ENCODE assay signal across 8 mouse cellular contexts in the genomic region with DNA sequence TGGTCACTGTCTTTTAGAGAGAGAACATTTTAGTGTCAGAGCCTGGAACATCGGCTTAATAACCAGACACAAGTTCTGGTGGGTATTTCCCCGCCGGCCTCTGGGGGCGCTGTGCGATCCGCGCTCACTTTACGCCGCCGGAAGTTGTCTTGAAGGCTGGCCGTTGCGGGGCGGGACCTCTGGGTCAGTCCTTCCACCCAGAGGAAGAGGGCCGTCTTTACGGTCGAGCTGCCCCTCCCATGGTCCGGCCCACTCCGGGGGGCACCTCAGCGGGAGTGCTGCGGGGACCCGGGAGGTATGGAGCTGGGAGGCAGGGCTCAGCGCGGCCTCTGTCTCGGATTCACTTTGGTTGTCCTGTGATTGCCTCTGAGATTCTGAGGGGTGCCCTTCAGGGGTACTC. TPM values are rescaled to one million over a fixed set of nuclear protein-coding genes. Genes with fewer than 3 reads are reported as not detected.
DNase-seq lines count a peak whose midpoint lies in the region; ATAC-seq and TF ChIP-seq lines count a peak whose summit lies in the region.

No protein-coding gene starts in this region.

- H3K36me3 ChIP-seq in G1E (replicated peaks) = peaks cover 47% of the 10 kb centered on the region
- peaks cover 9% of the 10 kb centered on the region for H3K36me3 ChIP-seq in forebrain, embryonic 16.5 days (ENCODE audit: control insufficient read depth, insufficient read depth)
- peaks cover 10% of the 10 kb centered on the region for H3K36me3 ChIP-seq in lung, embryonic 16.5 days (ENCODE audit: control insufficient read depth, insufficient read depth, low read length)

- peak overlapping the region; percentile 84 for H3K4me3 ChIP-seq in G1E (ENCODE audit: low read depth, low read length)
- peak overlapping the region; percentile 84 for H3K4me3 ChIP-seq in forebrain, embryonic 16.5 days (replicated peaks; ENCODE audit: low read length)
- H3K4me3 ChIP-seq in lung, embryonic 16.5 days (ENCODE audit: low read length) = peak overlapping the region; percentile 90

- H3K4me1 ChIP-seq in G1E (ENCODE audit: insufficient read depth, low read depth, low read length) = peaks cover 68% of the 10 kb centered on the region
- peaks cover 28% of the 10 kb centered on the region for H3K4me1 ChIP-seq in forebrain, embryonic 16.5 days (replicated peaks; ENCODE audit: control insufficient read depth, insufficient read depth, low read length)
- H3K4me1 ChIP-seq in lung, embryonic 16.5 days (replicated peaks; ENCODE audit: control insufficient read depth, insufficient read depth, low read length) = peaks cover 20% of the 10 kb centered on the region

- peak overlapping the region; percentile 66 for H3K27ac ChIP-seq in forebrain, embryonic 16.5 days (ENCODE audit: low read length)
- peak overlapping the region; percentile 77 for H3K27ac ChIP-seq in lung, embryonic 16.5 days (ENCODE audit: low read length)

- 0% methylated on average over 24 of the region's 24 CpGs for WGBS in forebrain, embryonic 16.5 days
- under 1% methylated on average over 24 of the region's 24 CpGs for WGBS in lung, embryonic 16.5 days

- 0 out of 2 replicates have a peak, but pooled peaks cover 3% of the 10 kb centered on the region for H3K9me3 ChIP-seq in G1E (replicated peaks)
- H3K9me3 ChIP-seq in forebrain, embryonic 16.5 days (ENCODE audit: control insufficient read depth, low read length) = no peaks in the 10 kb centered on the region
- H3K9me3 ChIP-seq in lung, embryonic 16.5 days (ENCODE audit: control insufficient read depth, low read length) = no peaks in the 10 kb centered on the region

- peak; percentile 84 for DNase-seq in G1E (ENCODE audit: low spot score)
- peak; percentile 95 to 97 for DNase-seq in cerebellum, adult 18-20 months
- DNase-seq in heart, postnatal 4 days = peak; percentile 96
- DNase-seq in layer of hippocampus, adult 9-10 months (ENCODE audit: low spot score) = peak; percentile 92
- peak; percentile 83 for DNase-seq in ovary, postnatal 10 days (ENCODE audit: low spot score)
- DNase-seq in thymus, postnatal 10 days (ENCODE audit: low spot score in 2 of 2) = peak; percentile 87 to 92

- no peaks in the 10 kb centered on the region for H3K27me3 ChIP-seq in G1E (ENCODE audit: insufficient read depth, low read length)
- no peaks in the 10 kb centered on the region for H3K27me3 ChIP-seq in forebrain, embryonic 16.5 days (replicated peaks; ENCODE audit: control insufficient read depth, insufficient read depth, low read length)
- no peaks in the 10 kb centered on the region for H3K27me3 ChIP-seq in lung, embryonic 16.5 days (ENCODE audit: control insufficient read depth, insufficient read depth, low read depth, low read length)

- H3K4me2 ChIP-seq in forebrain, embryonic 16.5 days (ENCODE audit: low read length) = peak overlapping the region; percentile 52
- H3K4me2 ChIP-seq in lung, embryonic 16.5 days (ENCODE audit: low read depth, low read length) = peak overlapping the region; percentile 79

- H3K9ac ChIP-seq in forebrain, embryonic 16.5 days (replicated peaks; ENCODE audit: low read depth, low read length) = peak overlapping the region; percentile 75
- H3K9ac ChIP-seq in lung, embryonic 16.5 days (ENCODE audit: low read length) = peak overlapping the region; percentile 92

- peak; percentile 76 for TF ChIP-seq CTCF in G1E (IDR thresholded peaks at IDR 0.05; ENCODE audit: low read depth, low read length)

- peak; percentile 62 for ATAC-seq in G1E (ENCODE audit: extremely low read depth, insufficient number of reproducible peaks, low FRiP score, poor library complexity, severe bottlenecking)
- ATAC-seq in forebrain, embryonic 16.5 days = peak; percentile 36
- ATAC-seq in lung, embryonic 16.5 days (ENCODE audit: low read depth) = peak; percentile 87

RNA-seq across cellular contexts. Expression of a gene that starts 2.7 kb away (rescaled TPM):
- total RNA-seq in G1E (2014; fragmentation: Nextera tagmentation) (234 and 254 TPM in 2 replicates), G1E (2017) (142 and 151 TPM in 2 replicates)
- 98.8 and 140 TPM in 2 replicates for polyA plus RNA-seq in G1E (2012)
- 296 and 326 TPM in 2 replicates for polyA plus RNA-seq in forebrain, embryonic 16.5 days (2015; fragmentation: Nextera tagmentation; extraction: Ambion mirVana)
- total RNA-seq in heart, postnatal 4 days (2021) = 100 to 1,000 TPM; 223 to 232 TPM
- polyA plus RNA-seq in lung, embryonic 16.5 days (2015; fragmentation: Nextera tagmentation; extraction: Ambion mirVana) = 212 and 230 TPM in 2 replicates

RNA-seq across cellular contexts. Expression of a gene that starts 3.7 kb away (rescaled TPM):
- 47.6 and 54.9 TPM in 2 replicates for total RNA-seq in G1E (2014; fragmentation: Nextera tagmentation)
- 18.4 and 22.7 TPM in 2 replicates for total RNA-seq in G1E (2017)
- polyA plus RNA-seq in G1E (2012) = 36.1 and 40.4 TPM in 2 replicates
- 85.6 and 96.1 TPM in 2 replicates for polyA plus RNA-seq in forebrain, embryonic 16.5 days (2015; fragmentation: Nextera tagmentation; extraction: Ambion mirVana)
- 10 to 100 TPM; 53.7 to 57.7 TPM for total RNA-seq in heart, postnatal 4 days (2021)
- 58.3 and 58.6 TPM in 2 replicates for polyA plus RNA-seq in lung, embryonic 16.5 days (2015; fragmentation: Nextera tagmentation; extraction: Ambion mirVana)

RNA-seq across cellular contexts. Expression of a gene that starts 48.0 kb away (rescaled TPM):
- total RNA-seq in G1E (2014; fragmentation: Nextera tagmentation) (1.1 and 2.7 TPM in 2 replicates), G1E (2017) (4.8 and 5.9 TPM in 2 replicates)
- 5.1 and 5.9 TPM in 2 replicates for polyA plus RNA-seq in G1E (2012)
- 22.8 and 29.8 TPM in 2 replicates for polyA plus RNA-seq in forebrain, embryonic 16.5 days (2015; fragmentation: Nextera tagmentation; extraction: Ambion mirVana)
- total RNA-seq in heart, postnatal 4 days (2021) = 1 to 10 TPM; 6.3 to 7.3 TPM
- polyA plus RNA-seq in lung, embryonic 16.5 days (2015; fragmentation: Nextera tagmentation; extraction: Ambion mirVana) = 35.2 and 35.5 TPM in 2 replicates

Comparison
In these comparisons a context has a peak if more than half of its experiments do, and no peak if none do; other contexts are left out.
1. Peak in every context shown above with its lines: DNase-seq, ATAC-seq, H3K4me3 ChIP-seq and H3K27ac ChIP-seq.
2. ATAC-seq: peak in every context shown above with its lines; median percentile 87 in lung, embryonic 16.5 days; 62 in G1E; 36 in forebrain, embryonic 16.5 days.